8 mouse cellular contexts compared by ENCODE assay signal in genomic region chr14:111676166-111676581, GRCm38 (mm10). TPM values are rescaled to one million over a fixed set of nuclear protein-coding genes. Genes with fewer than 3 reads are reported as not detected.
DNase-seq lines count a peak whose midpoint lies in the region; ATAC-seq lines count a peak whose summit lies in the region.

No protein-coding gene starts in this region.

- H3K36me3 ChIP-seq in embryonic facial prominence, embryonic 15.5 days: no peaks in the 10 kb centered on the region
- H3K36me3 ChIP-seq in intestine, embryonic 16.5 days (ENCODE audit: control insufficient read depth, insufficient read depth, low read length): no peaks in the 10 kb centered on the region

- ATAC-seq in embryonic facial prominence, embryonic 15.5 days (ENCODE audit: insufficient number of reproducible peaks, low FRiP score, low TSS enrichment, low read depth): peak; percentile 49
- peak; percentile 69 for ATAC-seq in intestine, embryonic 16.5 days

- peaks cover 28% of the 10 kb centered on the region for H3K27me3 ChIP-seq in embryonic facial prominence, embryonic 15.5 days
- peaks cover 33% of the 10 kb centered on the region for H3K27me3 ChIP-seq in intestine, embryonic 16.5 days (replicated peaks; ENCODE audit: control insufficient read depth, insufficient read depth, low read length)

- DNase-seq in heart, adult 11 months: peak; percentile 70
- DNase-seq in heart, adult 9 months (ENCODE audit: low spot score in 2 of 2): no peak
- DNase-seq in adrenal gland, postnatal 36 days: peak; percentile 6 to 16
- peak; percentile 64 for DNase-seq in mesoderm, embryonic 11.5 days (ENCODE audit: low read depth, low spot score)
- DNase-seq in yolk sac, embryonic 10.5 days (ENCODE audit: low spot score): peak; percentile 9
- DNase-seq in spleen, adult 12 weeks (ENCODE audit: low spot score): no peak

- H3K9me3 ChIP-seq in embryonic facial prominence, embryonic 15.5 days (replicated peaks): no peaks in the 10 kb centered on the region
- no peaks in the 10 kb centered on the region for H3K9me3 ChIP-seq in intestine, embryonic 16.5 days (ENCODE audit: control insufficient read depth, low read length)

- H3K4me1 ChIP-seq in embryonic facial prominence, embryonic 15.5 days: peaks cover 19% of the 10 kb centered on the region
- peaks cover 11% of the 10 kb centered on the region for H3K4me1 ChIP-seq in intestine, embryonic 16.5 days (ENCODE audit: control insufficient read depth, insufficient read depth, low read length)

- H3K27ac ChIP-seq in embryonic facial prominence, embryonic 15.5 days (replicated peaks): 0 out of 2 replicates have a peak overlapping the region, but pooled peaks have one; percentile 30
- H3K27ac ChIP-seq in intestine, embryonic 16.5 days (ENCODE audit: low read length): no peak overlapping the region

- peak overlapping the region; percentile 66 for H3K4me3 ChIP-seq in embryonic facial prominence, embryonic 15.5 days (replicated peaks)
- H3K4me3 ChIP-seq in intestine, embryonic 16.5 days (ENCODE audit: low read length): peak overlapping the region; percentile 68

- H3K9ac ChIP-seq in embryonic facial prominence, embryonic 15.5 days: no peak overlapping the region
- H3K9ac ChIP-seq in intestine, embryonic 16.5 days (ENCODE audit: low read depth, low read length): peak overlapping the region; percentile 68

- WGBS in embryonic facial prominence, embryonic 15.5 days: under 1% methylated on average over 19 of the region's 19 CpGs
- WGBS in intestine, embryonic 16.5 days: 0% methylated on average over 19 of the region's 19 CpGs

- H3K4me2 ChIP-seq in embryonic facial prominence, embryonic 15.5 days (replicated peaks): peak overlapping the region; percentile 97
- H3K4me2 ChIP-seq in intestine, embryonic 16.5 days (ENCODE audit: low read depth, low read length): peak overlapping the region; percentile 99

RNA-seq across cellular contexts. Expression of gene Slitrk5, which starts 1.3 kb away (rescaled TPM):
- under 1 TPM; 0.10 to 0.16 TPM for total RNA-seq in adrenal gland, postnatal 36 days (2021)
- 3.1 and 3.6 TPM in 2 replicates for polyA plus RNA-seq in embryonic facial prominence, embryonic 15.5 days (2015; fragmentation: Nextera tagmentation; extraction: Ambion mirVana)
- polyA plus RNA-seq in intestine, embryonic 16.5 days (2015; fragmentation: Nextera tagmentation; extraction: Ambion mirVana): 2.3 and 2.6 TPM in 2 replicates

Comparison
In these comparisons a context has a peak if more than half of its experiments do, and no peak if none do; other contexts are left out.
1. DNase-seq: peak in heart, adult 11 months (single experiment), adrenal gland, postnatal 36 days (2 of 2), mesoderm, embryonic 11.5 days (single experiment) and yolk sac, embryonic 10.5 days (single experiment); none in heart, adult 9 months (0 of 2) and spleen, adult 12 weeks (single experiment).